Mouse (Mus musculus) cerebellum, adult (tissue): ENCODE measurements at regions not wholly inside any gene's neighbourhood (a gene's known extent, or its start where the extent isn't known, plus 50 kb on each side); places are given as distances from the start of the nearest gene placed in this dataset.

Experiments used
- ATAC-seq: cut with Nextera tagmentation; 2 replicates; pipeline ENCODE4 v1.9.2; 2017; ENCODE audit warnings: mild to moderate bottlenecking, moderate library complexity, mixed read lengths; ENCODE audit not compliant: insufficient number of reproducible peaks, low FRiP score, low TSS enrichment

GRCm38 (mm10) chr4:64335814-64336213, 289.0 kb upstream of the Tnc start:
- ATAC-seq, result no peak

- ATAC-seq, result no peak
Observed at GRCm38 (mm10) chr4:64330213-64330612, 283.4 kb upstream of the Tnc start.

- no peak for ATAC-seq
Observed at GRCm38 (mm10) chr4:64324391-64324790, 277.6 kb upstream of the Tnc start.

- ATAC-seq, result peak; percentile 82
Observed at GRCm38 (mm10) chr4:64316553-64317347, 269.9 kb upstream of the Tnc start.

GRCm38 (mm10) chr4:64296941-64297340, 250.1 kb upstream of the Tnc start:
- ATAC-seq, result no peak

- peak; percentile 98 for ATAC-seq
Observed at GRCm38 (mm10) chr4:64282471-64282870, 235.7 kb upstream of the Tnc start.

GRCm38 (mm10) chr4:64276980-64277379, 230.2 kb upstream of the Tnc start:
- no peak for ATAC-seq

- ATAC-seq, result 0 out of 2 replicates have a peak, but pooled peaks have one; percentile 31
Observed at GRCm38 (mm10) chr4:64274291-64274960, 227.6 kb upstream of the Tnc start.

GRCm38 (mm10) chr4:64269846-64270245, 223.0 kb upstream of the Tnc start:
- no peak for ATAC-seq

- ATAC-seq, result no peak
Observed at GRCm38 (mm10) chr4:64269117-64269516, 222.3 kb upstream of the Tnc start.

GRCm38 (mm10) chr4:64260473-64260872, 213.7 kb upstream of the Tnc start:
- ATAC-seq, result no peak

- no peak for ATAC-seq
Observed at GRCm38 (mm10) chr4:64260188-64260444, 213.3 kb upstream of the Tnc start.

- ATAC-seq, result no peak
Observed at GRCm38 (mm10) chr4:64259348-64260187, 212.8 kb upstream of the Tnc start.

GRCm38 (mm10) chr4:64255253-64255652, 208.4 kb upstream of the Tnc start:
- no peak for ATAC-seq

- ATAC-seq, result no peak
Observed at GRCm38 (mm10) chr4:64250691-64251090, 203.9 kb upstream of the Tnc start.

GRCm38 (mm10) chr4:64238196-64238740, 191.5 kb upstream of the Tnc start:
- no peak for ATAC-seq

GRCm38 (mm10) chr4:64235534-64235933, 188.7 kb upstream of the Tnc start:
- no peak for ATAC-seq

GRCm38 (mm10) chr4:64232159-64232558, 185.3 kb upstream of the Tnc start:
- no peak for ATAC-seq

GRCm38 (mm10) chr4:64228341-64228740, 181.5 kb upstream of the Tnc start:
- ATAC-seq, result peak; percentile 86

- ATAC-seq, result no peak
Observed at GRCm38 (mm10) chr4:64226635-64227034, 179.8 kb upstream of the Tnc start.

- ATAC-seq, result no peak
Observed at GRCm38 (mm10) chr4:64224918-64225317, 178.1 kb upstream of the Tnc start.
